Mouse (Mus musculus) G1E (cell line): ENCODE results near the gene Fut7. TPM values are rescaled to one million over a fixed set of nuclear protein-coding genes. Genes with fewer than 3 reads are reported as not detected.
"Not testable (repeated sequence)": the region's sequence is repeated elsewhere in the genome, so short reads cannot be mapped to it uniquely, and the experiment has no call there.

Experiments used
- ATAC-seq: 2 replicates; pipeline ENCODE4 v1.8.0; 2016; ENCODE audit warnings: mild to moderate bottlenecking; ENCODE audit not compliant: insufficient number of reproducible peaks, poor library complexity, low FRiP score, severe bottlenecking; ENCODE audit errors: extremely low read depth
- DNase-seq: peaks from one replicate; pipeline ENCODE4 v3.0.0; 2012; ENCODE audit warnings: low spot score
- H3K27me3 ChIP-seq: 2 replicates; pipeline ENCODE4 v1.6.1; 2012; ENCODE audit warnings: mild to moderate bottlenecking, low read length, inconsistent platforms; ENCODE audit not compliant: insufficient read depth
- H3K36me3 ChIP-seq: replicated peaks from 2 replicates; pipeline ENCODE3; 2012; ENCODE audit warnings: mild to moderate bottlenecking, inconsistent platforms
- H3K4me1 ChIP-seq: 2 replicates; pipeline ENCODE4 v1.6.1; 2012; ENCODE audit warnings: low read depth, low read length, inconsistent platforms, mixed read lengths; ENCODE audit not compliant: insufficient read depth
- H3K4me3 ChIP-seq: 2 replicates; pipeline ENCODE4 v1.5.1; 2012; ENCODE audit warnings: low read depth, mild to moderate bottlenecking, inconsistent platforms, low read length, moderate library complexity, mixed read lengths
- H3K9me3 ChIP-seq: replicated peaks from 2 replicates; pipeline ENCODE4 v1.6.1; 2012; ENCODE audit warnings: inconsistent platforms
- CTCF ChIP-seq: IDR thresholded peaks from 2 replicates; pipeline ENCODE4 v1.5.1; 2012; ENCODE audit warnings: low read depth, low read length, inconsistent platforms, mixed read lengths
- GATA1 ChIP-seq: IDR thresholded peaks from 2 replicates; pipeline ENCODE4 v1.6.1; 2012; ENCODE audit warnings: borderline replicate concordance, low read length, inconsistent platforms, mixed read lengths
- GATA2 ChIP-seq: IDR thresholded peaks from 2 replicates; pipeline ENCODE4 v1.6.1; 2012; ENCODE audit warnings: low read depth, low read length, inconsistent platforms, borderline replicate concordance
- POLR2AphosphoS5 ChIP-seq: IDR thresholded peaks from 2 replicates; pipeline ENCODE4 v1.6.1; 2012; ENCODE audit warnings: low read depth, low read length, inconsistent platforms; ENCODE audit not compliant: insufficient replicate concordance
- TAL1 ChIP-seq: conservative IDR thresholded peaks from 2 replicates; pipeline ENCODE4 v1.6.1; 2012; ENCODE audit warnings: low read depth, low read length, inconsistent platforms, mixed read lengths
- polyA plus RNA-seq: library from polyadenylated mRNA; stranded (reverse); fragments of >175 nt; gene quantifications from 2 replicates; pipeline ENCODE4 v1.2.3, GENCODE M21; 2012
- total RNA-seq, 2 experiments: library from RNA; stranded (forward) in 1 of 2; stranded (reverse) in 1 of 2; fragments of 200-1000 nt in 1 of 2; fragments of >200 nt in 1 of 2; fragmentation: Nextera tagmentation in 1 of 2; gene quantifications; 2 replicates each; pipeline ENCODE4 v1.2.3; 2014 to 2017

Gene Fut7
- total and polyA plus RNA-seq, 3 experiments = 0.22 TPM; not detected in 2

DNA sequence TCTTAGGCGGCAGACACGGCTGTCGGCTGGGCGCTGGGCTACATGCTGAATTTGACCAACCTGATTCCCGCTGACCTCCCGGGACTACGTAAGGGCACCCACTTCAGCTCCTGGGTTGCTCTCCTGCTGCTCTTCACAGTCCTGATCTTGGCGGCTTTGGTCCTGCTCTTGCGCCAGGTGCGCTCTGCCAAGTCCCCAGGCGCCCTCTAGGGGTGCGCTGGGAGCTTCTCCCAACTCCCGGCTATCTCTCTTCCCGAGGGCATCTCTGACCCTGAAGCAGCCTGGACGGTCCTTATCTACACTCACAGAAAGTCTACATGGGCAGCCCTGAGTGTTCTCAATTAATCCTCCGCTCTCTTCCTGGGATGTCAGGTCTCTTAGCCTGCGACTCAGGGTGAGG is 22.3 kb upstream of the Fut7 start:
- DNase-seq = no peak
- Histone ChIP-seq H3K27me3 (peaks cover 74% of the 10 kb centered on the region), H3K4me1 (peaks cover 6% of the 10 kb centered on the region), H3K4me3 (no peak overlapping the region), H3K9me3 (no peaks in the 10 kb centered on the region), H3K36me3 (no peaks in the 10 kb centered on the region)
- ATAC-seq = no peak
- TF ChIP-seq CTCF (no peak), GATA1 (no peak), TAL1 (no peak), GATA2 (no peak), POLR2AphosphoS5 (no peak)

DNA sequence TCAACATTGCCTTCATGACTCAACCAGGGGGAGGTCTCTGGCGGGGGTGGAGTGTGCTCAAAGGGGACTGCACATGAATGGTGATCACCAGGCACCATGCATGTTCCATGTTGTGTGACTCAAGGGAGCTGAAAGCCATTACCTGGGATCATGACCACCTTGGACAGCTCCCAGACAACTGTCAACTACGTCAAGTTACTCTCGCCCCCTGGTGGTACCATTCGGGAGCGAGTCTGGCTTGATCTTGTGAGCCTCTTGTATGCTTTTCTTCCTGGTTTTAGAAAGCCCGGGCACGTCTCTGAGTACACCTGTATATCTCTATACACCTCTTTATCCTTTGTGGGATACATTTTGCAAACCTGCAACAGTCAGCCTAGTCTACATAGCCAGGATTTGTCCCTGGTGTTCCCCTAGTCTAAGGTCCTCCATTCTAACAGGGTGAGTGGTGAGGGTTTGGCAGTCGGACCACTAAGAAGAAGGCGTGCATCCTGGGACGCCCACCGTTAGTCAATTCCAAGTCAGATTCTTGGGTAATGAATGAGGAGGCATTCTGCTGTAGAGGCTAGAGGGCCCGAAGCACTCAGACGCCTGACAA is 20.6 kb upstream of the Fut7 start:
- no peak overlapping the region for H3K4me3 ChIP-seq
- peak; percentile 77 for TF ChIP-seq CTCF
- no peak for TF ChIP-seq POLR2AphosphoS5
- no peak for TF ChIP-seq TAL1

DNA sequence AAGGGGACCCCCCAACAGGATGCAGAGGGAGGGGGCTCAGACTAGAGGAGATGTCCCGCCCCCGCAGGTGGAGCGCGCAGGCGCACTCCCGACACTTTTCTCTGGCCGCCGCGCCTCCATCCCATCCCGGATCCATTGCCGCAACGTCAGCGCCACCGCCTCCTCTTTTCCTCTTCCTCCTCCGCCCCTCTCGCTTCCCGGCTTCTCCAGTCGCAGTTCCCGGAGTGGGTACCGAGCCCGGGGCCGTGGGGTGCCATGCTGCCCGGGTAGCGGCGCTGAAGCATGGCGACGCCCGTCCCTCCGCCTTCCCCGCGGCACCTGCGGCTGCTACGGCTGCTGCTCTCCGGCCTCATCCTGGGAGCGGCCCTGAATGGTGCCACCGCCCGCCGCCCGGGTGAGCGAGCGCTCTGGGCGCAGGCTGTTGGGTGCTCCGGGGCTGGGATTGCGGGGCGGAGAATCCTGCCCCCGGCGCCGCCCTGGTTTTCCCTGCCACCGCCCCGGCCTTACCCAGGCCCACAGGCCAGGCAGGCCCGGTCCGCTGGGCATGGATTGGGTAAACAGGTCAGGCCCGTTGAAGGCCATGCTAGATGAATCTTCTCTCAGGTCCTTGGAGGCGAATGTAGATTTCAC is 20.0 kb upstream of the Fut7 start:
- no peak for DNase-seq
- ATAC-seq = no peak
- H3K4me1 ChIP-seq = peaks cover 6% of the 10 kb centered on the region
- H3K36me3 ChIP-seq = no peaks in the 10 kb centered on the region
- H3K4me3 ChIP-seq = no peak overlapping the region
- TF ChIP-seq GATA1 (no peak), POLR2AphosphoS5 (no peak)
- peaks cover 73% of the 10 kb centered on the region for H3K27me3 ChIP-seq
- no peaks in the 10 kb centered on the region for H3K9me3 ChIP-seq

More for the DNA sequence above, 20.6 kb upstream of the Fut7 start:
- H3K9me3 ChIP-seq = no peaks in the 10 kb centered on the region
- DNase-seq (peak; percentile 61), ATAC-seq (no peak)
- H3K27me3 ChIP-seq = peaks cover 74% of the 10 kb centered on the region
- H3K4me1 ChIP-seq = peaks cover 6% of the 10 kb centered on the region
- H3K36me3 ChIP-seq = no peaks in the 10 kb centered on the region

DNA sequence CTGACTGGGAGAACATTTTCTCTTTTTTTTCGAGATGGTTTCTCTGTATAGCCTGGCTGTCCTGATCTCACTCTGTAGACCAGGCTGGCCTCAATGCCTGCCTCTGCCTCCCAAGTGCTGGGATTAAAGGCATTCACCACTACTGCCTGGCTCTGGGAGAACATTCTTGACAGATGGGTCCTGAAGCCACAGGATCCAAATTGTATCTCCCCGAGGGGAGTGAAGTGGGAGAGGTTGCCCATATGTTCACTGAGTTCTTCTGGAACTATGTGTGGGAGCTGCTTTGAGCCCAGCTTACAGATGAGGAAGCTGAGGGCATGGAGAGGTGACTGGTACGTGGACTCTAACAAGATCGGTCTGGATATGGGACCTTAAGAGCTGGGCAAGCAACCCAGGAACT is 19.1 kb upstream of the Fut7 start:
- TF ChIP-seq POLR2AphosphoS5 = no peak
- no peak for TF ChIP-seq TAL1
- TF ChIP-seq GATA2 = no peak
- TF ChIP-seq GATA1 = no peak
- no peak for TF ChIP-seq CTCF
- DNase-seq (no peak), ATAC-seq (no peak)
- Histone ChIP-seq H3K27me3 (peaks cover 71% of the 10 kb centered on the region), H3K4me3 (no peak overlapping the region), H3K4me1 (peaks cover 6% of the 10 kb centered on the region), H3K36me3 (no peaks in the 10 kb centered on the region), H3K9me3 (no peaks in the 10 kb centered on the region)

DNA sequence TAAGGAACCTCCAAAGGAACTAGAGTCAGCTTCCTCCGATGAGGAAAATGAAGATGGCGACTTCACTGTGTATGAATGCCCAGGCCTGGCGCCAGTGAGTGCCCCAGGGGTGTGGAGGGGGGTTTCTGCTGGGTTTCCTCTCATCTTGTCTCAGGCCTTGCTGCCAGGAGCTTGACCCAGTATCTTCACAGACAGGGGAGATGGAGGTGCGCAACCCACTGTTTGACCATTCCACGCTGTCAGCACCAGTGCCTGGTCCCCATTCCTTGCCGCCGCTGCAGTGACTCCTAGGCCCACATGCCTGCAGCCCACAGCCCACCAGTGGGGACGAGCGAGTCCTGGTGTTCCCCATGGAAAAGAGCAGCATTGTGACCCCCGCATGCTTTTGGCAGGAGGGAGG is 14.2 kb upstream of the Fut7 start:
- Histone ChIP-seq H3K36me3 (no peaks in the 10 kb centered on the region), H3K4me3 (no peak overlapping the region), H3K27me3 (peaks cover 51% of the 10 kb centered on the region), H3K4me1 (no peaks in the 10 kb centered on the region; the same call in 1 of the 2 replicates), H3K9me3 (no peaks in the 10 kb centered on the region)
- ATAC-seq = no peak
- no peak for TF ChIP-seq TAL1
- TF ChIP-seq GATA1 = no peak
- DNase-seq = no peak

DNA sequence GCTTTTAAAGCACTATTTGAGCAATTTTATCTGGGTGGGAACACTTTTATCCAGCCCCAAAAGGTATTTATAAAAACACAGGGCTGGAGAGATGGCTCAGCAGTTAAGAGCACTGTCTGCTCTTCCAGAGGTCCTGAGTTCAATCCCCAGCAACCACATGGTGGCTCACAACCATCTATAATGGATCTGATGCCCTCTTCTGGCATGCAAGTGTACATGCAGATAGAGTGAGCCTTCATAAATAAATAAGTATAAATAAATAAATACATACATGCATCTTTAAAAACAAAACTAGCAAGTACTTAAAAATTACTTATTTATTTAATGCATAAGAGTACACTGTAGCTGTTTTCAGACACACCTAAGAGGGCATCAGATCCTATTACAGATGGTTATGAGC is 9.6 kb upstream of the Fut7 start:
- not testable (repeated sequence) for ATAC-seq, H3K4me3 ChIP-seq

DNA sequence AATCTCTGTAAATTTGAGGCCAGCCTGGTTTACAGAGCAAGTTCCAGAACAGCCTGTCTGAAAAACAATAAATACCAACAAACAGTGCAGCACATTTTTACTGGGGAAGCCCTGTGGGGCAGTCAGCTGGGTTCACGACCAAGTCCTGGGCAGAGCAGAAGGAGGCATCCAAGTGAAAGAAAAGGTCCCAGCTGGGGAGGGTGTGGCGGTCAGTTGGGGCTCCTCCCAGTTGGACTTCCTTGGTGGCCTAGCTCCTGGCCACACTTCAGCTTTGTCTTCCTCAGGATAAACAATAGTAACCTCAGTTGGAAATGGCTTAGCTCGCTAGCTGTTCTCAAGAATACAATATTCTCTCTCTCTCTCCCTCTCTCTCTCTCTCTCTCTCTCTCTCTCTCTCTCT is 5.6 kb upstream of the Fut7 start:
- Histone ChIP-seq H3K27me3 (peaks cover 16% of the 10 kb centered on the region), H3K36me3 (no peaks in the 10 kb centered on the region), H3K4me1 (peaks cover 7% of the 10 kb centered on the region; the same call in 1 of the 2 replicates), H3K9me3 (no peaks in the 10 kb centered on the region), H3K4me3 (no peak overlapping the region)
- no peak for TF ChIP-seq GATA1
- ATAC-seq (no peak), DNase-seq (no peak)

More for the DNA sequence above, 9.6 kb upstream of the Fut7 start:
- not testable (repeated sequence) for DNase-seq, H3K9me3 ChIP-seq, H3K36me3 ChIP-seq, H3K4me1 ChIP-seq
- H3K27me3 ChIP-seq = peaks cover 24% of the 10 kb centered on the region
